ENCODE assay signal across 8 mouse cellular contexts in genomic region chr17:47594183-47594968, GRCm38 (mm10). TPM values are rescaled to one million over a fixed set of nuclear protein-coding genes. Genes with fewer than 3 reads are reported as not detected.
DNase-seq lines count a peak whose midpoint lies in the region; ATAC-seq and TF ChIP-seq lines count a peak whose summit lies in the region.

No protein-coding gene starts in this region.

- peak overlapping the region; percentile 82 for H3K4me2 ChIP-seq in embryonic facial prominence, embryonic 13.5 days
- peak overlapping the region; percentile 84 for H3K4me2 ChIP-seq in midbrain, embryonic 14.5 days (ENCODE audit: low read length)

- in situ Hi-C loops in ES-E14 (cut with MboI; ENCODE audit: low sequenced_read_pairs in 2 of 2, unreplicated experiment in 2 of 2): no loop called here

- no peaks in the 10 kb centered on the region for H3K27me3 ChIP-seq in embryonic facial prominence, embryonic 13.5 days
- H3K27me3 ChIP-seq in midbrain, embryonic 14.5 days (ENCODE audit: control insufficient read depth, insufficient read depth, low read length): no peaks in the 10 kb centered on the region

- peaks cover 19 to 21% of the 10 kb centered on the region in 2 experiments for H3K4me1 ChIP-seq in ES-E14 (ENCODE audit: control insufficient read depth in 2 of 2, insufficient read depth in 2 of 2, low read length in 2 of 2, poor library complexity in 1 of 2)
- peaks cover 36% of the 10 kb centered on the region for H3K4me1 ChIP-seq in embryonic facial prominence, embryonic 13.5 days
- peaks cover 33% of the 10 kb centered on the region for H3K4me1 ChIP-seq in midbrain, embryonic 14.5 days (ENCODE audit: control insufficient read depth, insufficient read depth, low read length)

- H3K9ac ChIP-seq in ES-E14 (ENCODE audit: insufficient read depth, low read depth, low read length, poor library complexity, severe bottlenecking): peak overlapping the region; percentile 57
- peak overlapping the region; percentile 95 for H3K9ac ChIP-seq in embryonic facial prominence, embryonic 13.5 days
- H3K9ac ChIP-seq in midbrain, embryonic 14.5 days (replicated peaks; ENCODE audit: low read length): peak overlapping the region; percentile 63

- intact Hi-C loops in heart, postnatal 25 days (cut with DNase I): loop anchor here (2.0 kb wide), 1 partner anchor 82 kb away; no protein-coding TSS in a partner anchor

- peak overlapping the region; percentile 27; the same call in 1 of the 2 replicates for H3K27ac ChIP-seq in ES-E14 (ENCODE audit: insufficient read depth, low read depth, low read length, poor library complexity, severe bottlenecking)
- peak overlapping the region; percentile 99 for H3K27ac ChIP-seq in embryonic facial prominence, embryonic 13.5 days
- H3K27ac ChIP-seq in midbrain, embryonic 14.5 days (replicated peaks; ENCODE audit: low read depth, low read length): peak overlapping the region; percentile 71

- DNase-seq in cerebellum, adult 11-12 months: peak; percentile 59
- no peak for DNase-seq in ES-E14 (ENCODE audit: low read depth, low spot score)
- DNase-seq in heart, postnatal 25 days (ENCODE audit: low spot score): peak; percentile 39
- peak; percentile 66 to 75 for DNase-seq in kidney, postnatal 4 days
- DNase-seq in midbrain, embryonic 14.5 days: peak; percentile 44
- peak; percentile 60 for DNase-seq in thymus, postnatal 0 days (ENCODE audit: low spot score)

- no peak for ATAC-seq in cerebellum, adult (ENCODE audit: insufficient number of reproducible peaks, low FRiP score, low TSS enrichment)
- ATAC-seq in embryonic facial prominence, embryonic 13.5 days (ENCODE audit: insufficient number of reproducible peaks, insufficient read depth, low FRiP score, low TSS enrichment, low read depth): no peak
- 0 out of 2 replicates have a peak, but pooled peaks have one; percentile 2 for ATAC-seq in midbrain, embryonic 14.5 days (ENCODE audit: low FRiP score, low TSS enrichment)

- H3K36me3 ChIP-seq in ES-E14 (ENCODE audit: control insufficient read depth, insufficient read depth, low read length, poor library complexity, severe bottlenecking): peaks cover 17% of the 10 kb centered on the region
- H3K36me3 ChIP-seq in embryonic facial prominence, embryonic 13.5 days: peaks cover 30% of the 10 kb centered on the region
- peaks cover 5% of the 10 kb centered on the region; the same call in 1 of the 2 replicates for H3K36me3 ChIP-seq in midbrain, embryonic 14.5 days (ENCODE audit: control insufficient read depth, insufficient read depth, low read length)

- WGBS in embryonic facial prominence, embryonic 13.5 days: under 1% methylated on average over 43 of the region's 43 CpGs
- under 1% methylated on average over 43 of the region's 43 CpGs for WGBS in midbrain, embryonic 14.5 days

- peak overlapping the region; percentile 75 to 92 for H3K4me3 ChIP-seq in ES-E14 (ENCODE audit: insufficient read depth in 1 of 2, low read depth in 1 of 2, low read length in 2 of 2, poor library complexity in 1 of 2, severe bottlenecking in 1 of 2)
- H3K4me3 ChIP-seq in embryonic facial prominence, embryonic 13.5 days: peak overlapping the region; percentile 92
- peak overlapping the region; percentile 63 for H3K4me3 ChIP-seq in midbrain, embryonic 14.5 days (replicated peaks; ENCODE audit: low read depth, low read length)

- no peaks in the 10 kb centered on the region for H3K9me3 ChIP-seq in ES-E14 (ENCODE audit: control insufficient read depth, insufficient read depth, low read depth, low read length)
- H3K9me3 ChIP-seq in embryonic facial prominence, embryonic 13.5 days: no peaks in the 10 kb centered on the region
- H3K9me3 ChIP-seq in midbrain, embryonic 14.5 days (ENCODE audit: control insufficient read depth, low read length): no peaks in the 10 kb centered on the region

TF ChIP-seq in ES-E14, 5 proteins besides CTCF, POLR2A, EP300 and RAD21:
- TF ChIP-seq ZC3H11A (IDR thresholded peaks at IDR 0.05; ENCODE audit: borderline replicate concordance, low read depth, low read length): no peak
- TF ChIP-seq MAFK (IDR thresholded peaks at IDR 0.05; ENCODE audit: insufficient read depth, low read depth, low read length): no peak
- no peak for TF ChIP-seq CHD2 (IDR thresholded peaks at IDR 0.05; ENCODE audit: low read depth, low read length)
- no peak for TF ChIP-seq ZNF384 (IDR thresholded peaks at IDR 0.05; ENCODE audit: low read depth, low read length)
- no peak for TF ChIP-seq HCFC1 (IDR thresholded peaks at IDR 0.05; ENCODE audit: borderline replicate concordance, insufficient read depth, low read length)

RNA-seq across cellular contexts. Expression of gene Bysl, which starts 16.9 kb away (rescaled TPM):
- 51.5 and 51.8 TPM in 2 replicates for total RNA-seq in ES-E14 (2012; rRNA removed)
- 23.0 and 26.6 TPM in 2 replicates for polyA plus RNA-seq in embryonic facial prominence, embryonic 13.5 days (2015; fragmentation: Nextera tagmentation; extraction: Ambion mirVana)
- 10 to 100 TPM; 15.0 to 15.8 TPM for total RNA-seq in heart, postnatal 25 days (2021)
- 32.0 and 33.2 TPM in 2 replicates for polyA plus RNA-seq in midbrain, embryonic 14.5 days (2014; fragmentation: Nextera tagmentation; extraction: Ambion mirVana)
- 21.3 and 22.4 TPM in 2 replicates for polyA plus RNA-seq in thymus, postnatal 0 days (2015; fragmentation: Nextera tagmentation; extraction: Ambion mirVana)

RNA-seq across cellular contexts. Expression of gene Med20, which starts 17.0 kb away (rescaled TPM):
- 43.4 and 46.1 TPM in 2 replicates for total RNA-seq in ES-E14 (2012; rRNA removed)
- polyA plus RNA-seq in embryonic facial prominence, embryonic 13.5 days (2015; fragmentation: Nextera tagmentation; extraction: Ambion mirVana): 52.9 and 60.1 TPM in 2 replicates
- total RNA-seq in heart, postnatal 25 days (2021): 10 to 100 TPM; 18.3 to 20.1 TPM
- polyA plus RNA-seq in midbrain, embryonic 14.5 days (2014; fragmentation: Nextera tagmentation; extraction: Ambion mirVana): 48.1 and 49.5 TPM in 2 replicates
- polyA plus RNA-seq in thymus, postnatal 0 days (2015; fragmentation: Nextera tagmentation; extraction: Ambion mirVana): 46.9 and 50.1 TPM in 2 replicates

RNA-seq across cellular contexts. Expression of gene Gm20517, which starts 17.0 kb away (rescaled TPM):
- total RNA-seq in ES-E14 (2012; rRNA removed): 4.9 and 5.4 TPM in 2 replicates
- 0.96 and 2.4 TPM in 2 replicates for polyA plus RNA-seq in embryonic facial prominence, embryonic 13.5 days (2015; fragmentation: Nextera tagmentation; extraction: Ambion mirVana)
- total RNA-seq in heart, postnatal 25 days (2021): 1 to 10 TPM; 2.3 to 2.5 TPM
- 3.1 and 3.2 TPM in 2 replicates for polyA plus RNA-seq in midbrain, embryonic 14.5 days (2014; fragmentation: Nextera tagmentation; extraction: Ambion mirVana)
- polyA plus RNA-seq in thymus, postnatal 0 days (2015; fragmentation: Nextera tagmentation; extraction: Ambion mirVana): 1.8 TPM in 2 replicates

RNA-seq across cellular contexts. Expression of gene Usp49, which starts 36.1 kb away (rescaled TPM):
- 10.0 and 15.5 TPM in 2 replicates for total RNA-seq in ES-E14 (2012; rRNA removed)
- polyA plus RNA-seq in embryonic facial prominence, embryonic 13.5 days (2015; fragmentation: Nextera tagmentation; extraction: Ambion mirVana): 6.2 and 6.4 TPM in 2 replicates
- 1 to 10 TPM; 3.3 to 4.0 TPM for total RNA-seq in heart, postnatal 25 days (2021)
- 7.5 and 7.6 TPM in 2 replicates for polyA plus RNA-seq in midbrain, embryonic 14.5 days (2014; fragmentation: Nextera tagmentation; extraction: Ambion mirVana)
- 3.9 and 4.6 TPM in 2 replicates for polyA plus RNA-seq in thymus, postnatal 0 days (2015; fragmentation: Nextera tagmentation; extraction: Ambion mirVana)

Comparison
In these comparisons a context has a peak if more than half of its experiments do, and no peak if none do; other contexts are left out.
1. H3K27ac ChIP-seq: peak in every context shown above with its lines; median percentile 99 in embryonic facial prominence, embryonic 13.5 days; 71 in midbrain, embryonic 14.5 days; 27 in ES-E14.